Mouse (Mus musculus) lung, embryonic 16.5 days (tissue): ENCODE measurements around the gene Ly6g5c. TPM values are rescaled to one million over a fixed set of nuclear protein-coding genes. Genes with fewer than 3 reads are reported as not detected.

ENCODE experiments used
- ATAC-seq: fragments of 200-750 bp; cut with Nextera tagmentation; 2 replicates; pipeline ENCODE4 v1.8.0; 2017; ENCODE audit warnings: low read depth, mild to moderate bottlenecking, moderate library complexity
- H3K27ac ChIP-seq: fragments of 300-500 bp; sonication (generic); 2 replicates; pipeline ENCODE4 v1.5.1; 2014; ENCODE audit warnings: mild to moderate bottlenecking, control low read depth, low read length
- H3K27me3 ChIP-seq: fragments of 300-500 bp; sonication (generic); 2 replicates; pipeline ENCODE4 v1.6.1; 2014; ENCODE audit warnings: low read depth, low read length, mixed read lengths; ENCODE audit not compliant: control insufficient read depth, insufficient read depth
- H3K36me3 ChIP-seq: fragments of 300-500 bp; sonication (generic); 2 replicates; pipeline ENCODE4 v1.6.1; 2014; ENCODE audit warnings: low read length; ENCODE audit not compliant: control insufficient read depth, insufficient read depth
- H3K4me1 ChIP-seq: fragments of 300-500 bp; sonication (generic); replicated peaks from 2 replicates; pipeline ENCODE4 v1.6.1; 2014; ENCODE audit warnings: low read length, mixed read lengths; ENCODE audit not compliant: control insufficient read depth, insufficient read depth
- H3K4me2 ChIP-seq: fragments of 300-500 bp; sonication (generic); 2 replicates; pipeline ENCODE4 v1.6.1; 2014; ENCODE audit warnings: low read depth, low read length, control low read depth
- H3K4me3 ChIP-seq: fragments of 300-500 bp; sonication (generic); 2 replicates; pipeline ENCODE4 v1.5.1; 2014; ENCODE audit warnings: mild to moderate bottlenecking, low read length, control low read depth
- H3K9ac ChIP-seq: fragments of 300-500 bp; sonication (generic); 2 replicates; pipeline ENCODE4 v1.6.1; 2014; ENCODE audit warnings: low read length, control low read depth
- H3K9me3 ChIP-seq: fragments of 300-500 bp; sonication (generic); 2 replicates; pipeline ENCODE4 v1.6.1; 2016; ENCODE audit warnings: low read length; ENCODE audit not compliant: control insufficient read depth
- WGBS: fragments of 180-500 bp; shearing (Covaris S2); extraction: QIAGEN DNeasy Blood & Tissue Kit; methylation state at CpG from one replicate; pipeline ENCODE4 v1.1.7; 2014; 5-methylcytosine and 5-hydroxymethylcytosine counted together
- polyA plus RNA-seq: library from polyadenylated mRNA; unstranded; fragments of >200 nt; fragmentation: Nextera tagmentation; extraction: Ambion mirVana; gene quantifications from 2 replicates; pipeline ENCODE4 v1.2.1, GENCODE M21; 2015

Gene Ly6g5c
- polyA plus RNA-seq, 1 experiment from 2014 or later = not detected

- Histone ChIP-seq H3K9ac (no peak overlapping the region), H3K4me3 (no peak overlapping the region), H3K4me2 (no peak overlapping the region), H3K27me3 (no peaks in the 10 kb centered on the region), H3K9me3 (no peaks in the 10 kb centered on the region), H3K4me1 (no peaks in the 10 kb centered on the region), H3K36me3 (peaks cover 97% of the 10 kb centered on the region), H3K27ac (no peak overlapping the region)
- no peak for ATAC-seq
- 89% methylated on average over 33 of the region's 33 CpGs for WGBS
Measured at GRCm38 (mm10) chr17:35156461-35157200, 48.6 kb downstream of the Ly6g5c start.

GRCm38 (mm10) chr17:35157254-35157653 is 49.2 kb downstream of the Ly6g5c start:
- 88% methylated on average over 8 of the region's 8 CpGs for WGBS
- ATAC-seq = no peak
- Histone ChIP-seq H3K9ac (no peak overlapping the region), H3K27me3 (no peaks in the 10 kb centered on the region), H3K27ac (no peak overlapping the region), H3K4me2 (no peak overlapping the region), H3K4me1 (peaks cover 3% of the 10 kb centered on the region), H3K36me3 (peaks cover 95% of the 10 kb centered on the region), H3K4me3 (no peak overlapping the region), H3K9me3 (no peaks in the 10 kb centered on the region)

- Histone ChIP-seq H3K27ac (no peak overlapping the region), H3K9me3 (no peaks in the 10 kb centered on the region), H3K4me1 (peaks cover 7% of the 10 kb centered on the region), H3K4me2 (no peak overlapping the region), H3K27me3 (no peaks in the 10 kb centered on the region), H3K9ac (no peak overlapping the region), H3K36me3 (peaks cover 90% of the 10 kb centered on the region), H3K4me3 (no peak overlapping the region)
- WGBS = 86% methylated on average over 8 of the region's 8 CpGs
- no peak for ATAC-seq
Measured at GRCm38 (mm10) chr17:35157661-35158175, 49.6 kb downstream of the Ly6g5c start.

- ATAC-seq = no peak
- Histone ChIP-seq H3K36me3 (peaks cover 77% of the 10 kb centered on the region), H3K4me1 (peaks cover 11% of the 10 kb centered on the region), H3K9me3 (no peaks in the 10 kb centered on the region), H3K4me2 (no peak overlapping the region), H3K27ac (no peak overlapping the region), H3K4me3 (no peak overlapping the region), H3K9ac (no peak overlapping the region), H3K27me3 (no peaks in the 10 kb centered on the region)
- WGBS = 90% methylated on average over 16 of the region's 16 CpGs
Measured at GRCm38 (mm10) chr17:35158850-35159593, 50.9 kb downstream of the Ly6g5c start.

- peaks cover 71% of the 10 kb centered on the region for H3K36me3 ChIP-seq
- no peak overlapping the region for H3K27ac ChIP-seq
- H3K4me1 ChIP-seq = peaks cover 11% of the 10 kb centered on the region
- ATAC-seq = no peak
- 77% methylated on average over 7 of the region's 7 CpGs for WGBS
- no peak overlapping the region for H3K9ac ChIP-seq
- H3K9me3 ChIP-seq = no peaks in the 10 kb centered on the region
- H3K4me2 ChIP-seq = no peak overlapping the region
- no peak overlapping the region for H3K4me3 ChIP-seq
- H3K27me3 ChIP-seq = no peaks in the 10 kb centered on the region
Measured at GRCm38 (mm10) chr17:35159638-35160037, 51.6 kb downstream of the Ly6g5c start.

GRCm38 (mm10) chr17:35161421-35161820 is 53.3 kb downstream of the Ly6g5c start:
- no peak for ATAC-seq
- Histone ChIP-seq H3K4me2 (no peak overlapping the region), H3K27ac (no peak overlapping the region), H3K4me3 (no peak overlapping the region), H3K9ac (no peak overlapping the region), H3K4me1 (peaks cover 19% of the 10 kb centered on the region), H3K36me3 (peaks cover 53% of the 10 kb centered on the region), H3K9me3 (no peaks in the 10 kb centered on the region), H3K27me3 (no peaks in the 10 kb centered on the region)
- WGBS = 78% methylated on average over 11 of the region's 11 CpGs

Other genes starting within 250 kb of the Ly6g5c start
- gene Cfb, start 245.8 kb upstream of the Ly6g5c start, polyA plus RNA-seq = 1.8 and 7.3 TPM in 2 replicates
- gene Zbtb12, start 228.8 kb upstream of the Ly6g5c start, polyA plus RNA-seq = 2.3 and 2.5 TPM in 2 replicates
- gene Gm20547, start 226.2 kb upstream of the Ly6g5c start, polyA plus RNA-seq = not detected in 2 replicates
- gene C2, start 210.0 kb upstream of the Ly6g5c start, polyA plus RNA-seq = 3.2 and 4.8 TPM in 2 replicates
- gene Ehmt2, start 209.8 kb upstream of the Ly6g5c start, polyA plus RNA-seq = 58.2 and 62.2 TPM in 2 replicates
- 1.5 and 1.9 TPM in 2 replicates for gene Slc44a4, start 193.8 kb upstream of the Ly6g5c start, polyA plus RNA-seq
- 19.0 and 20.4 TPM in 2 replicates for gene Neu1, start 177.0 kb upstream of the Ly6g5c start, polyA plus RNA-seq
- 0.10 and 0.19 TPM in 2 replicates for gene Hspa1b, start 149.0 kb upstream of the Ly6g5c start, polyA plus RNA-seq
- 1.2 TPM in 1 of 2 replicates, not detected in the other for gene Gm20481, start 138.4 kb upstream of the Ly6g5c start, polyA plus RNA-seq
- gene Hspa1a, start 136.1 kb upstream of the Ly6g5c start, polyA plus RNA-seq = 4.4 and 4.8 TPM in 2 replicates
- 0.55 and 0.65 TPM in 2 replicates for gene Hspa1l, start 135.6 kb upstream of the Ly6g5c start, polyA plus RNA-seq
- gene Lsm2, start 126.4 kb upstream of the Ly6g5c start, polyA plus RNA-seq = 178 and 189 TPM in 2 replicates
- gene Vars, start 107.3 kb upstream of the Ly6g5c start, polyA plus RNA-seq = 88.0 and 96.2 TPM in 2 replicates
- 0.14 and 0.25 TPM in 2 replicates for gene Vwa7, start 91.7 kb upstream of the Ly6g5c start, polyA plus RNA-seq
- gene Sapcd1, start 80.3 kb upstream of the Ly6g5c start, polyA plus RNA-seq = 4.3 and 4.6 TPM in 2 replicates
- 4.7 and 4.9 TPM in 2 replicates for gene Msh5, start 61.5 kb upstream of the Ly6g5c start, polyA plus RNA-seq
- gene Clic1, start 58.3 kb upstream of the Ly6g5c start, polyA plus RNA-seq = 298 and 322 TPM in 2 replicates
- gene Ddah2, start 49.2 kb upstream of the Ly6g5c start, polyA plus RNA-seq = 305 and 309 TPM in 2 replicates
- 0.53 and 0.97 TPM in 2 replicates for gene Ly6g6c, start 42.9 kb upstream of the Ly6g5c start, polyA plus RNA-seq
- 1.1 and 1.2 TPM in 2 replicates for gene Mpig6b, start 42.1 kb upstream of the Ly6g5c start, polyA plus RNA-seq
- gene Ly6g6e, start 31.4 kb upstream of the Ly6g5c start, polyA plus RNA-seq = 1.8 and 2.3 TPM in 2 replicates
- gene Ly6g6d, start 30.2 kb upstream of the Ly6g5c start, polyA plus RNA-seq = 7.0 and 9.0 TPM in 2 replicates
- 0.31 and 0.79 TPM in 2 replicates for gene Ly6g6f, start 22.7 kb upstream of the Ly6g5c start, polyA plus RNA-seq
- 98.3 and 100 TPM in 2 replicates for gene Abhd16a, start 19.0 kb upstream of the Ly6g5c start, polyA plus RNA-seq
- 0.60 and 1.1 TPM in 2 replicates for gene Ly6g5b, start 7.1 kb downstream of the Ly6g5c start, polyA plus RNA-seq
- gene Gpank1, start 13.2 kb downstream of the Ly6g5c start, polyA plus RNA-seq = 18.3 and 19.7 TPM in 2 replicates
- gene Csnk2b, start 13.8 kb downstream of the Ly6g5c start, polyA plus RNA-seq = 242 and 248 TPM in 2 replicates
- gene D17H6S53E, start 18.1 kb downstream of the Ly6g5c start, polyA plus RNA-seq = 9.7 and 10.4 TPM in 2 replicates
- 1.4 and 13.6 TPM in 2 replicates for gene Apom, start 23.8 kb downstream of the Ly6g5c start, polyA plus RNA-seq
- 46.3 and 54.9 TPM in 2 replicates for gene Bag6, start 26.9 kb downstream of the Ly6g5c start, polyA plus RNA-seq
- gene Prrc2a, start 56.6 kb downstream of the Ly6g5c start, polyA plus RNA-seq = 151 and 167 TPM in 2 replicates
- 7.3 and 8.0 TPM in 2 replicates for gene Aif1, start 67.8 kb downstream of the Ly6g5c start, polyA plus RNA-seq
- 11.3 and 12.4 TPM in 2 replicates for gene Lst1, start 80.2 kb downstream of the Ly6g5c start, polyA plus RNA-seq
- 1.0 and 1.5 TPM in 2 replicates for gene Ltb, start 86.2 kb downstream of the Ly6g5c start, polyA plus RNA-seq
- 0.09 and 0.24 TPM in 2 replicates for gene Tnf, start 93.7 kb downstream of the Ly6g5c start, polyA plus RNA-seq
- 0.30 TPM in 1 of 2 replicates, not detected in the other for gene Lta, start 97.1 kb downstream of the Ly6g5c start, polyA plus RNA-seq
- 1.2 TPM in 1 of 2 replicates, not detected in the other for gene Gm16181, start 112.6 kb downstream of the Ly6g5c start, polyA plus RNA-seq
- gene Atp6v1g2, start 125.4 kb downstream of the Ly6g5c start, polyA plus RNA-seq = 4.9 and 5.9 TPM in 2 replicates
- 10.0 and 11.0 TPM in 2 replicates for gene Nfkbil1, start 127.5 kb downstream of the Ly6g5c start, polyA plus RNA-seq
- 437 and 448 TPM in 2 replicates for gene Ddx39b, start 133.5 kb downstream of the Ly6g5c start, polyA plus RNA-seq
- 141 and 161 TPM in 2 replicates for gene H2-D1, start 154.5 kb downstream of the Ly6g5c start, polyA plus RNA-seq
- 0.24 and 0.38 TPM in 2 replicates for gene H2-Q1, start 212.1 kb downstream of the Ly6g5c start, polyA plus RNA-seq
- 6.5 and 7.0 TPM in 2 replicates for gene H2-Q2, start 234.0 kb downstream of the Ly6g5c start, polyA plus RNA-seq